Mouse (Mus musculus): ENCODE measurements around the gene Arhgap24.

DNA sequence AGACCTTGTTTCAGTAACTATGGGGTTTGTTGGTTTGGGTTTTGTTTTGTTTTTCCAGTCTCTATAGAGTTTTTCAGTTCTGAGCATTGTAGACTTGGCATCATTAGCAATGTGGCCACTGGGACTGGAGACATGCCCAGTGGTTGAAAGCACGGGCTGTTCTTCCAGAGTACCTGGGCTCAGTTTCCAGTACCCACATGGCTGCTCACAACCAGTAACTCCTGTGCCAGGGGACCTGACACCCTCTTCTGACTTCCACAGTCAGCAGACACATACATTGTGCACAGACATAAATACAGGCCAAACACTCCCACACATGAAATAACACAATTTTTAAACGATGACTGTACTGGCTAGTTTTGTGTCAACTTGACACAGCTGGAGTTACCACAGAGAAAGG lies 217.7 kb downstream of the Arhgap24 start:
- TF ChIP-seq POLR2A (IDR thresholded peaks at IDR 0.05; ENCODE audit: low read depth, low read length) (no peak), CTCF (IDR thresholded peaks at IDR 0.05; ENCODE audit: extremely low read depth, insufficient read depth, insufficient read length, insufficient replicate concordance) (no peak)

Data from spleen, adult 2 months (tissue).